Mouse (Mus musculus) cerebellum, adult 11-12 months (tissue): ENCODE results near the gene Mllt6.

ENCODE experiments used
- DNase-seq: peaks from one replicate; pipeline ENCODE4 v3.0.0; 2022

Mllt6 gene

DNA sequence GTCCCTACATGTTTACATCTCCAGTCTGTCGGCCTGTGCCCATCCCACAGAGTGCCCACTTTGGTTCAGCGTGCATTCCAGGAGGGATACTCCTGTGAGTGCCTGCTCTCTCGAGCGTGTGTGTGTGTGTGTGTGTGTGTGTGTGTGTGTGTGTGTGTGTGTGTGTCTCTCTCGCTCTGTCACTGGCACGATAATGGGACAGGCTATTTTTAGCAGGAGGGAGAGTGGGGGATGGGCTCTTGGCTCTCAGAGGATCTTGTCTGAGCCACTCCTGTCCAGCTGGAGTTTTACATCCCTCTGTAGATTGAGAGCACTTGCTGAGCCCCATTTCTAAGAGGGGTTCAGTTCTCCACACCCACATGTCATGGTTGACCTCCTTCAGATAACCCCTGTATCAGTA lies 6.6 kb downstream of the Mllt6 start:
- DNase-seq, result peak; percentile 55

DNA sequence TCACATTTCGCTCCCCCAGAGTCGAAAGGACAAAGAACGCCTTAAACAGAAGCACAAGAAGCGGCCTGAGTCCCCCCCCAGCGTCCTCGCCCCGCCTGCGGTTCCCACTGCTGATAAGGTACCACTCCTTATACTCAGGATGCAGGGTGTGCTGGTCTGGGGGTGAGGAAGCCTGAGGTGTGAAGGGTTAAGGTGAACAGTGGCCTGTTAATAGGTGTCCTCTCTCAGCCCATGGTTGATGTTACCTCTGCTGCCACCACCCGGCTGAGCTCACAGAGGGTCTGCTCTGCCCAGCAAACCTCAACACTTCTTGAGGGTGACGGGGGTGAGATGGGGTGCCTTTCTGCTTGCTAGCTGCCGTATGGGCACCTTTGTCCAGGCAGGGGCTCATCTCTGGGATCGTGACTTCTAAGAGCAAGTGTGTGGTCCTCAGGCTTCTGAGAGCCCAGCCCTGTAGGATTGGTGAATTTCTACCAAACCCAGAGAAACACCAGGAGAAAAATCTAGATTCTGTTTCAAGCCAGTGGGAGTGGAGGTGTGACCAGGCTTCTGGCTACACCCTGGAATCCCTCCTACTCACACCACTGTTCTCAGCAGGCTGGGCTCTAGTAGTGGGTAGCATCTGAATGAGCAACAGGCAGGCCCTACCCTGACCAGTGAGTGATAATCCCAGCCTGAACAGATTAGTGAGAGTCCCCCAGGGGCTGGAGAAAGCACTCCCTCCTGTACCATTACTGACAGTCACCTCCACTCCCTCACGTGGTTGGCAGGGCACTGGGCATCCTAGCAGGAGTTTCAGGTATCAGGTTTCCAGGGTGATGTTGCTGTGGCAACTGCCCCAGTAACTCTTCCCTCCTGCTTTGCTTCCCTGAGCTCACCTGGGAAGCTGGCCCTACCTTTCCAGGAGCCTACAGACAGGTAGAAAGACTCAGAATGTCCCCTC lies 7.3 kb downstream of the Mllt6 start:
- DNase-seq, result peak; percentile 33

DNA sequence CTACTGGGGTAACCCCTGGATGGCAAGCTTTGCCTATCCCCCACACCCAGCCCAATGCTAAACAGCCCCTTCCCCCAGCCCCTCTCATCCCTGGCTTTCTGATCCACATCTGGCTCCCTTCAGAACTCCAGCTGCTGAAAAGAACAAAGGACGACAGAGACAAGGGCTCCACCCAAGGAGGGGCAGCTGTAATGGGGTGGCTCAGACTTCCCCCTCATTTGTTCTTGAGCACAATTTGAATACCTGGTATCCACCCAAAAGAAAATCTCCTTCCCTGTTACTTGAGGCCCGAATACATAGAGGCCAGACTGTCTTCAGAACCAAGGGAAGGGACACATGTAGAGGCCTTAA lies 7.9 kb downstream of the Mllt6 start:
- no peak for DNase-seq

DNA sequence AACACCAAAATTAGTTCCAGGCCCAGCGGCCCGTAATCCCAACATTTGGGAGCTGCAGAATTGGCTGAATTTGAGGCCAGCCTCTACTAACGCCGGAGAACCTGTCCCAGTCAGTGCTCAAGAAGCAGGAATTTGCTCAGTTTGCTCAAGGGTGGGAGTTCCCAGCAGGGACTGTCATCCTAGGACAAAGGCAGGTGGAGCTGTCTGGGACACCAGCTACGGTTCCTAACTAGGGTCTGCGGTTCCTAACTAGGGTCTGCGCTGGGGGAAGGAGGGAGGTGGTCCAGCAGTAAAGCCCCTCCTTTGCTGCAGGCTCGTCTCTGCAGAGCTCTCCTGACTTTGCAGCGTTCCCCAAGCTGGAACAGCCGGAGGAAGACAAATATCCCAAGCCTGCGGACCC lies 9.9 kb downstream of the Mllt6 start:
- no peak for DNase-seq

DNA sequence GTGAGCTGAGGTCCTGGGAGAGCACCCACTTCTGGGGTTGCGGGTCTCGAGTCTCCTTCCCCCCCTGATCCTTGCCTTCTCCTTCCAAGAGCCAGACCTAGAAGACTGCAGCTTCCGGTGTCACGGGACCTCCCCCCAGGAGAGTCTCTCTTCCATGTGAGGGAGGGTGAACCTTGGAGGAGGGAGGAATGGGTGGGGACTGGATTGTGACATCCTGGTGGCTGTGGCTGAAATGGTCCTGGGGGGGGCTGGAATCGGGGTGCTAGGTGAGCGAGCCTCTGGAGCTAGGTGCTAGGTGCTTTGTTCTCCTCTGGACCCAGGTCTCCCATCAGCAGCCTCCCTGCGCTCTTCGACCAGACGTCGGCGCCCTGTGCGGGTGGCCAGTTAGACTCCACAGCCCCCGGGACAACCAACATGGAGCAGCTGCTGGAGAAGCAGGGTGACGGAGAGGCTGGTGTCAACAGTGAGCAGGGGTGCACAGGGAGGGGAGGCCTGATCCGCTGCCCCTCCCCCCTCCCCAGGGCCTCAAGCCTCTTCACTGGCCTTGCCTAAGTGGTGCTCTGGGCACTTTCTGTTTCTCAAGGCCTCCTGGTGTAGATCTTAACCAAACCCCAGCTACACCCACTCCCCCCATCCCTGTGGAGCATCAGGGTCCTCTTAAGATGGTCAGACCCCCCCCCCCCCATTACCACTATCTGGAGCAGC lies 13.0 kb downstream of the Mllt6 start:
- no peak for DNase-seq

DNA sequence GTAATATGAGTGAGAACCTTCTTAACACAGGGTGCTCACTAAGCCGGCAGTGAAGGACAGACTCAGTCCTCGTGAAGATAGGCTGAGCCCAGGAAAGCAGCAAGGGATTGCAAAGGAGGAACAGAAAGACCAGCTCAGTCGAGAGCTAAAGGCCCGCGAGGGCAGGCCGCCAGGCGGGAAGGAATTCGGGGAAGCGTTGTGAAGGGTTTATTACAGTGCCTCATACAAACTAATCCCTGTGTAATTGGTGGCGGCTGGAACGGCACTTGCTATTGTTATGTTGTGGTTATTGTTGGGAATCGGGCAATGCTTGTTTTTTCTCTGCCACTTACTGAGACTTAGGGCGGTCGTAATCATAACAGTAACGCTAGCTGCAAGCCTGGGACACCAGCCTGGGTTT lies 14.2 kb downstream of the Mllt6 start:
- DNase-seq, result no peak

DNA sequence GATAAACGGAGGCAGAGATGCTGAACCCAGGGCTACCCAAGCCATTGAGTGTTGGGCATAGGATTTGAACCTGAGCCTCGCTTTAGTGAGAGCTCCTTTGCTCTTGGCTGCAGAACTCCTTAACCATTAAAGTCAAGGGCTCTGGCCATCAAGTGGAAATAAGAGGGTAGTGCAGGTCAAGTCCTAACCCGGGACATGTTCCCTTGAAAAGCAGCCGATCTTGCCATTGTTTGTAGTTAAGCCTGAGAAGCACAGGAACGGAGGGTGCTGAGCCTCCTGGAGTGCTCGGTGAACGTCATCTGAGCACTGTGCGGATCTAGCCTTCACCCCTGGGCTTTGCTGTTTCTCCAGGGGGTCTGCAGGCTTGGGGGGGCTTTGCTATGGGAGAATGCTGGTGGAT lies 14.6 kb downstream of the Mllt6 start:
- DNase-seq, result no peak

DNA sequence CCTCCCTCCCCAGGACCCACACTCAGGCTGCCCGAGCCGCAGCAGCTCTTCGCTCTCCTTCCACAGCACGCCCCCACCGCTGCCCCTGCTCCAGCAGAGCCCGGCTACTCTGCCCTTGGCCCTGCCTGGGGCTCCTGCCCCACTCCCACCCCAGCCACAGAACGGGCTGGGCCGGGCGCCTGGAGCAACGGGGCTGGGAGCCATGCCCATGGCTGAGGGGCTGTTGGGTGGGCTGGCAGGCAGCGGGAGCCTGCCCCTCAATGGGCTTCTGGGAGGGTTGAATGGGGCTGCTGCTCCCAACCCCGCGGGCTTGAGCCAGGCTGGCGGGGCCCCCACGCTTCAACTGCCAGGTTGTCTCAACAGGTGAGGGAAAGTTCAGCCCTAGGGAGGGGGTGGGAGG lies 15.1 kb downstream of the Mllt6 start:
- DNase-seq, result no peak

DNA sequence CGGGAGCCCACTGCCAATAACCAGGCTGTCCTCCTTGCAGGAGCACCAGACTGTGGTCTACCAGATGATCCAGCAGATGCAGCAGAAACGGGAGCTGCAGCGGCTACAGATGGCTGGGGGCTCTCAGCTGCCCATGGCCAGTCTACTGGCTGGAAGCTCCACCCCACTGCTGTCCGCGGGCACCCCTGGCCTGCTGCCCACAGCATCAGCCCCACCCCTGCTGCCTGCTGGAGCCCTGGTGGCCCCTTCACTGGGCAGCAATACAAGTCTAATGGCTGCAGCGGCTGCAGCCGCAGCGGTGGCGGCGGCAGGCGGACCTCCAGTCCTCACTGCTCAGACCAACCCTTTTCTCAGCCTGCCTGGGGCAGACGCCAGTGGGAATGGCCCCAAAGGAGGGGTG lies 17.2 kb downstream of the Mllt6 start:
- DNase-seq, result no peak

DNA sequence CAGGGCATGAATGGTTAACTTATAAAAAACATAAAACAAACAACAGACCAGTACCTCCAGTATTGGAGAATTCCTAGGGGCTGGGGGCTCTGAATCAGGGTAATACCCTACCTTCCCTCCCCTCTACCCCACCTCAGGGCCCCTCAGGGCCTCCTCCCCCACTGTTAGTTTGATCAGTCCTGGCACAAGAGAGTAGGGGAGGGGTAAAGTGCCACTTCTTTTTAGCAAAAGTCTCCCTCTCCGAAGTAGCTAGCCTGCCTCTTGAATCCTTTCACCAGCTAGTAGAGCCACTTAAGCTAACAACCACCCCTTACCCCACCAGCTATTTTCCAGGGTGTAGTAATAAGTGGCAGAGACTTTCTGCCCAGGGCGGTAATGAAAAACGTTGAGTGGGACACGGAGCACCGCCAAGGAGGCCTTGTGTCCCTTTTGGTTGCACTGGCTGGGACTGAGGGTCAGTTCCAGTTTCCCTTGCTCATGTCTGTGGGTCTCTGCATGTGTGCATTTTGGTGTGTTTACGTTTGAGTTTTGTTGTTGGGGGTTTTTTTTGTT lies 19.4 kb downstream of the Mllt6 start:
- DNase-seq, result no peak

DNA sequence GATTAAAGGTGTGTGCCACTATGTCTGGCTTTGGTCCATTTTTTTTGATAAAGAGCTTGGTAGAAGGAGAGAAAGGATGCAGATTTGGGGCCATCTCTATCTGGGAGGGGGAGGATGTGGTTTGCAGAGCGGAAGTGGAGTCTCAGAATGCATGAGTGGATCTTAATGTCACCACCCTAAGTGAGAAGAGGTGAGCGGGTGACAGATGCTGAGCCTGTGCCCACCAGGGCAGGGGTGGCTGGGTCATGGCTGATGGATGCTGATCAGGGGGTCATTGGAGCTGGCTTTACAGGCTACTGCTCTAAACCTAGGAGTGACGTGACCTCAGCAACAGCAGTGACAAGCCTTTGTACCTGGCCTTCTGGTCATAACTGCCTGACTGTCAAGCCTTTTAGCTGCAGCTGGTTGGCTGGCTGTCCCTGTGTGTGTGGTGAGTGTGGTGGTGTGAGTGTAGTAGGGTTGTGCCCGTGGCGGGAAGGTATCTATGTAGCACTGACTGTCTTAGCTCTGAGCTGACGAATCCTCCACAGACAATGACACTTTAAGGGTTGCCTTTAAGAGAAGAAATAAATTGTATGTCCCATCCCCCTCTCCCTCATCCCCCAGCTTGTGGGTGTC lies 21.0 kb downstream of the Mllt6 start:
- DNase-seq, result no peak

DNA sequence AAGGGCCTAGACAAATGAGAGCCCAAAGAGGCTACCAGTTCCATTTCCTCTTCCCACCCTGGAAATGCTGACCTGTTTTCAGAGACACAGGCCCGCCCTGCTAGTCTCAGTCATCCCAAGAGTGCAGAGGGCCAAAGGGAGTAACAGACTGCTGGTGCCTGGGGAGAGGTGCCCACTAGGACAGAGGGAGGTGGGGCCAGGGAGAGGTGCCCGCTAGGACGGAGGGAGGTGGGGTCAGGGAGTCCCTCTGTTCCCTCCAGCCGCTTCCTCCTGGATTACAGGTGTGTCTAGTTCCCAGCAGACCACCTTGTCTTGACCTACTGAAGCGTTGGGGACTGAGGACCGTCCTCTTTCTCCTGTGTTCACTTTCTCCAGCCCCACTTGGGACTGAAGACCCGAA lies 21.6 kb downstream of the Mllt6 start:
- no peak for DNase-seq

DNA sequence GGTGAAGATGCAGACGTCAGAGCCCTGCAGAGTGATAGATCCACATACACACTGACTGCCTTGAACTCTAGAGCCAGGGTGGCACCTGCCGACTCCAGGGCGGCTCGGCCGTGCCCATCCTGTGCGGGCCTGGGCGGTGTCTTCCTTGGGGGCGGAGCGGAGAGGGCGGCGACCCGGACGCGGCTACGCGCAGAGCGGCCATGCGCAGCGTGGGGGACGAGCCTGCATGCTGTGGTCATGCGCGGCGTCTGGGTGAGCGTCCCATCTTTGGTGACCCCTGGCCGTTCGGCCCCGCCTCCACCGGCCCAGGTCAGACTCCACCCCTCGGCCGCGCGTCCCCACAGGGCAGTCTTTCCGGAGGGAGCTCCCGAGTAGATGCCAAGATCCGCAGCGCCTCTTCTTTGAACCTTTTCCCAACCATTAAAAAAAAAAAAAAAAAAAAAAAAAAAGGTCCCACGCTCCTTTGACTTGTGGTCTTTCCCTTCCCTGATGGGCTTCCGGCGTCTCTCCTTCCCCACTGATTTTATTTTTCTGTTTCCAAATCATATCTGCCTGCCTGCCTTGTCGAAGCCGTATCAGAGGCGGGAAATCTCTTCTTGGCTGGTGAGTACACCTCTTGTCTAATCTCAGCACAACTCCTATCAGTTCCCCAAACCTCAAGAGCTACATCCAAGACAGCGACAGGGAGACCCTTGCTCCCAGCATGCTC lies 22.6 kb downstream of the Mllt6 start, which contains the start of gene Cisd3:
Cisd3 (plus strand) TSS at position 214 of the 709 bp plus-strand sequence.
- peak; percentile 95 for DNase-seq

DNA sequence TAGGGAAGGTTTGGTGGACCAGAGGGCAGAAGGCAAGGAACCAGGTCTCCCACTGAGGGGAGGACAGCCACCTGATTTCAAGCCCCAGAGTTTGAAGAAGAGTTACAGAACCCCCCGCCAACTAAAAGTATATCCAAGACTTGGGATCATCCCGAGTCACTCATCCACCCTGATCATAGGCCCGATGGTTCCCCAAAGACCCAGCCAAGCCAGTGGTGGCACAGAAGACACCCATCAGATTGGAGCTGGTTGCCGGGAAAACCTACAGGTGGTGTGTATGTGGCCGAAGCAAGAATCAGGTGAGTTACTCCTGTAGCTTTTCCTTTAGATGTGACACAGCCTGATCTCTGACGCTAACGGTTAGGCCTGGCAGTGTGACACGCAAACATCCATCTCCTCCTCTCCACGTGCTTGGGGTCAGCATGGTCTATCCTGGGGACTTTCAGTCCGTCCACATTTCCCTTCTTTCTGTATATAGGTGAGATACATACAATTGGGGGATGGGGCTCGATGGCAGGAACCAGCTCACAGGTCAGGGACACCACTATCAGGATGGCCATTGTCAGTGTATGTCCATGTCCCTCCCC lies 23.2 kb downstream of the Mllt6 start:
- no peak for DNase-seq

DNA sequence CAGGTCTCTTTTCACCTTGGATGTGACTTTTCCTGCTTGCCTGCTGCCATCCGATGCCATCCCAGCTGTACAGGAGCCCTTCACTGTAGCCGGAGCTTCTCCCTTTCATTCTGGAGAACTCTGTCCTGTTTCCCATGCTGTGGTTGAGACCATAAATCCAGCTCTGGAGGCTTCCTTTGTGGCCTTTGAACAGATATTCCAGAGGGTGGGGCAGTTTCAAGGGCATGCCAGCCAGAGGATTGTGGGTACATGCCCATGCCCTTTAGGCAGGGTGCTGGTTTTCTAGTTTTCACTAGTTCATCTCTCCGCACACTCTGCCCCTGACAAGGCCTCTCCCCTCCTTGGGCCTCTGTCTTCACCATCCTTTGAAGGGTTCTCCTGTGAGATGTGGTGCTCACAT lies 23.8 kb downstream of the Mllt6 start:
- no peak for DNase-seq

DNA sequence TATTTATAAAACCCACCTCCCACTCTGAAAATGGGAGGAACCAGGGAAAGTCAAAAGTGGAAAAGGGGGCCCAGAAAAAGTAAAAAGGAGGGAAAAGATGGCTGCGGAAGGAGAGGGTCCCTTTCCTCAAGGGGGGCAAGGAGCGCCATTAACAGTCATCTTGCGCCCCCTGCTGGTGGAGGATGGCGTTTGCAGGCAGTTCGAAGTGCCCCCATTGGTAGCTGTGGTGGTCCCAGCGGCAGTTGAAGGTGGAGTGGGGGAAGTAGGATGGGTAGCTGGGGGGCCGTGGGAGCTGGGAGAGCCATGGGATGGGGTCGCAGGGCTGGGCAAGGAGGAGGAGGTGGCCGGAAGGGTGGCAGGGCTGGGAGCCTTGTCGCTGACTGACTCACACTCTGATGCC lies 26.6 kb downstream of the Mllt6 start:
- peak; percentile 58 for DNase-seq

DNA sequence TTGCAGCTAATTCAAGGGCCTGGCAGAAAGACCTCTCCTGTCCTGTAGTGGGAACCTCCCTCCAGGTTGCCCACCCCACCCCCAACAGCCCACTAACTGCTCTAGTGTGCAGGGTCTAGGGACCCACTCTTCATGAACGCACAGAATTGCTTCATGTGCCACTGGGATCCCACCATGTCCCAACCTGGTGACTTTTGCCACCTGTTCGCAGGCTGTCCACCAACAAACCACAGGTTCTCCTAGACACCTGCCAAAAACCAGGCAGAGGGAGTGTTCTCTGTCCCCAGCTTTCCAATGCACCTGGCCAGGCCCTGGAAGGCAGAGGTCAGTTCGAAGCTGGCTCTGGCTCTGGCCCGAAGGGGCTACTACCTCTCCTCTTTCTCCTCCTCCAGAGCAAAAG lies 31.2 kb downstream of the Mllt6 start:
- DNase-seq, result no peak

DNA sequence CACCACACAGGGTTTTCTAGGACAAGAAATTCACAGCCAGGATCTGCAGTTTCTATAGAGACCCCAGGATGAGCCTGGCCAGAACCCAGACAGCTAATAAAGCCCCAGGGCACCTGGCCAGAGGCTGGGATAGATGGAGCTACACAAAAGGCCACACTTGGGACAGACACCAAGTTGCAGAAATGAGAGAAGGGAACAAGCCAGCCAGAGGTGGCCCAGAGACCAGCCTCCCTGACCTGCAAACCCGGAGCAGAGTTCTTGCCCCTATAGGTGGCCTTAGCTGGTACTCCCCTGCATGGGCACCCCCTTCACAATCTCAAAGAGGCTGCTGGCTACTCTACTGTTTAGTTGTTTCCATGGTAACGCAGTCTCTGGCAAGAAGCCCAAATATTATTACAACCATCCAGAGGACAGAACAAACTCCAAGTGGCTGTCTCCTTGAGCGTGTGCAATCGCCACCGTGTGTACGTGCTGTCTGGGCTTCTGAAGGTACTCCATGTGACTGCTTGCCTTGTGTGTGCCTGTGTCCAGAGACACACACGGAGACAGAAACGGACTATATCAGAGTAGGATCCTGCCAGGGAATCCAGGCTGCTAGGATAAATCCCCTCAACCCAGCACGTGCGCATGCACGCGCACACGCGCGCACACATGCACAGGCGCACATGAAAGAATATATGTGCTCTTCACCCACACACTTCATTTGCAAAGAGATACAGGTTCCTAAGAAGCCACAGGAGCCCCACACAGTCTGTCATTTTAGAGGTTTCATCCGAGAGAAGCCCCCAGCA lies 31.9 kb downstream of the Mllt6 start:
- DNase-seq, result peak; percentile 65

DNA sequence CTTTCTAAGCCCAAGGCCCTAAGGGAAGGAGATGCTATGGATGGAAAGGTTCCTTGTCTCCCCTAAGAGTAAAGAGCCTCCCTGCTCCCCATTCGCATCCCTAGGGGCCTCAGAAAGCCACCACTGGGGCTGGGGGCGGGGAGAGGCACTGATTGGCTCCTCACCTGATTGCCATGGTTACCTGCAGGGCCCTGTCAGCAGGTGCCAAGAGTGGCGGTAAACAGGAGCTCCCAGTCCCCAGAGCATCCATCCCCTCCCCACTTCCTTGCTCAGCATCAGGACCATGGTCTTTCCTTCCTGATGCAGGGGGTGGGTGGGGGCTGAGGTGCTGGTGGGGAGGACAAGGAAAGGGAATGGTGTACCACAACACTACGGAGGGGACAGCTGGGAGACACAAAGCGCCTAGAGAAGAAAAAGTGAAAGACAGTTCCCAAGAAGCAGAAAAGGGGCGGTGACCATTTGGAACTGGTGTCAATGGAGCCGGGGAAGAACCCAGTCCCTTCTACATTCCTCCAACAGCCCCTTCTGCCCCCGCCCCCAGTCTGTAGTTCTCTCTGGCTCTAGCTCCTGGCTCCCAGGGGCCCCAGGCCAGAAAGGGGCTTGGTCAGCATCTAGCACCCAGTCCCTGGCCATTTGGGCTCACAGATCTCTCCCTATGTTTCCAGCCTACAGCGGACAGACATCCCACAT lies 32.6 kb downstream of the Mllt6 start:
- DNase-seq, result peak; percentile 52

DNA sequence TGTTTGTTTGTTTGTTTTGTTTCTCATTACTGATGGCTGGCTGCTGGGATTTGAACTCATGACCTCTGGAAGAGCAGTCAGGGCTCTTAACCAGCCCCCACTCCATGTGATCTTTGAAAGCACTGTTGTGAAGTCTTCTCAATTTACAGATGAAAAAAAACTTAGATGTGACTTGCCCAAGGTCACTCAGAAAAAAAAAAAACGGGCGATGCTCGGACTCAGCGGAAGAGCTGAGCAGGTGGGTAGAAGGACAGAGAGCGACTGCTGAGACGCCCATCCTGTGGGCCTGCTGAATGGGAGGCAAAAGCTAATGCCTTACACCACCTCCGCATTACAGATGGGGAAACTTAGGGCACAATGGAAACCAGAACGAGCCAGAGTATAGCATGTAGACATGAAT lies 33.5 kb downstream of the Mllt6 start:
- no peak for DNase-seq
